Mouse (Mus musculus) erythroblast, adult 5-6 weeks (primary cell): Measurements from ENCODE around the gene Fktn. TPM values are rescaled to one million over a fixed set of nuclear protein-coding genes. Genes with fewer than 3 reads are reported as not detected.
"Not testable (repeated sequence)": the region's sequence is repeated elsewhere in the genome, so short reads cannot be mapped to it uniquely, and the experiment has no call there.

ENCODE experiments used
- ATAC-seq: replicated peaks from 2 replicates; pipeline ENCODE4 v1.8.0; 2016; ENCODE audit warnings: moderate number of reproducible peaks, mild to moderate bottlenecking, moderate TSS enrichment, inconsistent platforms; ENCODE audit not compliant: poor library complexity, low FRiP score, severe bottlenecking
- total RNA-seq, 2 experiments: library from RNA; stranded (forward) in 1 of 2; stranded (reverse) in 1 of 2; fragments of 150-400 nt in 1 of 2; fragments of 200-764, 138-1000 nt in 1 of 2; gene quantifications; 2 replicates each; pipeline versions ENCODE4 v1.2.3 to v1.2.4; 2015 to 2017; ENCODE audit warnings: low replicate concordance in 2 of 2

The Fktn gene
- total RNA-seq, 2 experiments from 2014 or later, result 0.85 to 2.9 TPM

- ATAC-seq, result no peak
Observed at GRCm38 (mm10) chr4:53762501-53762900, 48.7 kb downstream of the Fktn start.

- ATAC-seq, result no peak
Observed at GRCm38 (mm10) chr4:53770958-53771735, 57.3 kb downstream of the Fktn start.

- ATAC-seq, result no peak
Observed at GRCm38 (mm10) chr4:53772004-53772403, 58.2 kb downstream of the Fktn start.

GRCm38 (mm10) chr4:53773911-53774310 is 60.1 kb downstream of the Fktn start:
- ATAC-seq, result no peak

GRCm38 (mm10) chr4:53781396-53781795 is 67.6 kb downstream of the Fktn start:
- no peak for ATAC-seq

GRCm38 (mm10) chr4:53782216-53783070 is 68.6 kb downstream of the Fktn start:
- ATAC-seq, result no peak

- no peak for ATAC-seq
Observed at GRCm38 (mm10) chr4:53785746-53786398, 72.1 kb downstream of the Fktn start.

- ATAC-seq, result no peak
Observed at GRCm38 (mm10) chr4:53786851-53787250, 73.1 kb downstream of the Fktn start.

- no peak for ATAC-seq
Observed at GRCm38 (mm10) chr4:53789346-53789745, 75.5 kb downstream of the Fktn start.

GRCm38 (mm10) chr4:53794257-53794966 is 80.6 kb downstream of the Fktn start:
- no peak for ATAC-seq

GRCm38 (mm10) chr4:53795086-53795485 is 81.3 kb downstream of the Fktn start:
- ATAC-seq, result no peak

GRCm38 (mm10) chr4:53795706-53796105 is 81.9 kb downstream of the Fktn start:
- no peak for ATAC-seq

GRCm38 (mm10) chr4:53796865-53797772 is 83.3 kb downstream of the Fktn start:
- no peak for ATAC-seq

- ATAC-seq, result no peak
Observed at GRCm38 (mm10) chr4:53798896-53799676, 85.3 kb downstream of the Fktn start.

GRCm38 (mm10) chr4:53799753-53800152 is 86.0 kb downstream of the Fktn start:
- ATAC-seq, result no peak

GRCm38 (mm10) chr4:53803674-53804073 is 89.9 kb downstream of the Fktn start:
- not testable (repeated sequence) for ATAC-seq

- ATAC-seq, result not testable (repeated sequence)
Observed at GRCm38 (mm10) chr4:53806428-53806827, 92.6 kb downstream of the Fktn start.

GRCm38 (mm10) chr4:53818320-53818719 is 104.5 kb downstream of the Fktn start:
- ATAC-seq, result no peak
